Mouse (Mus musculus) hindbrain, embryonic 10.5 days (tissue): ENCODE data around the gene Rab29. TPM values are rescaled to one million over a fixed set of nuclear protein-coding genes. Genes with fewer than 3 reads are reported as not detected.

ENCODE experiments used
- DNase-seq: peaks from one replicate; pipeline ENCODE4 v3.0.0-alpha.2; 2017; ENCODE audit warnings: low spot score
- H3K27ac ChIP-seq: fragments of 300-500 bp; sonication (generic); 2 replicates; pipeline ENCODE4 v1.5.1; 2016; ENCODE audit warnings: mild to moderate bottlenecking, moderate library complexity
- H3K27me3 ChIP-seq: fragments of 300-500 bp; sonication (generic); 2 replicates; pipeline ENCODE4 v1.6.1; 2016; ENCODE audit warnings: mild to moderate bottlenecking; ENCODE audit not compliant: poor library complexity, insufficient read depth, severe bottlenecking
- H3K36me3 ChIP-seq: fragments of 300-500 bp; sonication (generic); 2 replicates; pipeline ENCODE4 v1.6.1; 2016; ENCODE audit warnings: mild to moderate bottlenecking, moderate library complexity
- H3K4me1 ChIP-seq: fragments of 300-500 bp; sonication (generic); replicated peaks from 2 replicates; pipeline ENCODE4 v1.6.1; 2016; ENCODE audit warnings: mild to moderate bottlenecking
- H3K4me3 ChIP-seq: fragments of 300-500 bp; sonication (generic); 2 replicates; pipeline ENCODE4 v1.5.1; 2016; ENCODE audit warnings: mild to moderate bottlenecking, moderate library complexity
- H3K9me3 ChIP-seq: fragments of 300-500 bp; sonication (generic); 2 replicates; pipeline ENCODE4 v1.6.1; 2016; ENCODE audit warnings: mild to moderate bottlenecking, moderate library complexity
- WGBS: fragments of 180-500 bp; shearing (Covaris S2); methylation state at CpG from one replicate; pipeline ENCODE4 v1.1.7; 2016; 5-methylcytosine and 5-hydroxymethylcytosine counted together
- polyA plus RNA-seq: library from polyadenylated mRNA; unstranded; fragments of >200 nt; fragmentation: Nextera tagmentation; extraction: Ambion mirVana; gene quantifications from 2 replicates; pipeline ENCODE4 v1.2.1, GENCODE M21; 2016

Gene Rab29
- polyA plus RNA-seq, 1 experiment from 2014 or later = 9.2 TPM

GRCm38 (mm10) chr1:131910001-131910648, 43.1 kb downstream of the Rab29 start, which contains the start of gene Nucks1:
Gene Nucks1, plus strand, starts transcription at chr1:131910534.
- peaks cover 27% of the 10 kb centered on the region for H3K36me3 ChIP-seq
- WGBS = under 1% methylated on average over 35 of the region's 35 CpGs

GRCm38 (mm10) chr1:131910674-131911558, 43.9 kb downstream of the Rab29 start:
- H3K36me3 ChIP-seq = peaks cover 34% of the 10 kb centered on the region
- no peaks in the 10 kb centered on the region for H3K9me3 ChIP-seq
- H3K4me3 ChIP-seq = peak overlapping the region; percentile 97
- under 1% methylated on average over 85 of the region's 88 CpGs for WGBS
- H3K27me3 ChIP-seq = peaks cover 31% of the 10 kb centered on the region
- H3K4me1 ChIP-seq = peaks cover 23% of the 10 kb centered on the region
- DNase-seq = peak; percentile 79
- peak overlapping the region; percentile 100 for H3K27ac ChIP-seq

More at GRCm38 (mm10) chr1:131910001-131910648, 43.1 kb downstream of the Rab29 start, which contains the start of gene Nucks1:
- Histone ChIP-seq H3K27me3 (peaks cover 31% of the 10 kb centered on the region), H3K27ac (peak within 1 kb of the TSS; percentile 100), H3K4me1 (peaks cover 19% of the 10 kb centered on the region), H3K4me3 (peak within 1 kb of the TSS; percentile 97), H3K9me3 (no peaks in the 10 kb centered on the region)
- DNase-seq = peak; percentile 100

- H3K4me1 ChIP-seq = peaks cover 10% of the 10 kb centered on the region; the same call in 1 of the 2 replicates
- no peaks in the 10 kb centered on the region for H3K27me3 ChIP-seq
- H3K36me3 ChIP-seq = peaks cover 92% of the 10 kb centered on the region
- 91% methylated on average over 6 of the region's 6 CpGs for WGBS
- no peak overlapping the region for H3K4me3 ChIP-seq
- H3K9me3 ChIP-seq = no peaks in the 10 kb centered on the region
- no peak for DNase-seq
- no peak overlapping the region for H3K27ac ChIP-seq
Measured at GRCm38 (mm10) chr1:131917634-131918033, 50.6 kb downstream of the Rab29 start.

- no peak for DNase-seq
- Histone ChIP-seq H3K4me3 (no peak overlapping the region), H3K36me3 (peaks cover 97% of the 10 kb centered on the region), H3K27ac (no peak overlapping the region), H3K4me1 (0 out of 2 replicates have a peak, but pooled peaks cover 6% of the 10 kb centered on the region), H3K9me3 (no peaks in the 10 kb centered on the region), H3K27me3 (no peaks in the 10 kb centered on the region)
- 100% methylated on average over 2 of the region's 2 CpGs for WGBS
Measured at GRCm38 (mm10) chr1:131919052-131919451, 52.0 kb downstream of the Rab29 start.

GRCm38 (mm10) chr1:131922100-131922499, 55.1 kb downstream of the Rab29 start:
- H3K4me3 ChIP-seq = no peak overlapping the region
- no peak for DNase-seq
- H3K27me3 ChIP-seq = no peaks in the 10 kb centered on the region
- H3K36me3 ChIP-seq = peaks cover 99% of the 10 kb centered on the region
- 97% methylated on average over 3 of the region's 3 CpGs for WGBS
- H3K9me3 ChIP-seq = no peaks in the 10 kb centered on the region
- H3K27ac ChIP-seq = no peak overlapping the region
- H3K4me1 ChIP-seq = no peaks in the 10 kb centered on the region

Other genes starting within 250 kb of the Rab29 start
- 0.21 TPM in 1 of 2 replicates, not detected in the other for gene Ctse, start 228.9 kb upstream of the Rab29 start, polyA plus RNA-seq
- gene Rab7b, start 178.5 kb upstream of the Rab29 start, polyA plus RNA-seq = 0.68 and 1.1 TPM in 2 replicates
- gene Slc26a9, start 123.2 kb upstream of the Rab29 start, polyA plus RNA-seq = 0.05 and 1.4 TPM in 2 replicates
- gene Pm20d1, start 69.8 kb upstream of the Rab29 start, polyA plus RNA-seq = 1.4 and 2.2 TPM in 2 replicates
- gene Slc41a1, start 39.7 kb upstream of the Rab29 start, polyA plus RNA-seq = 8.9 and 10.7 TPM in 2 replicates
- gene Nucks1, start 43.3 kb downstream of the Rab29 start, polyA plus RNA-seq = 73.2 and 104 TPM in 2 replicates
- gene Slc45a3, start 95.7 kb downstream of the Rab29 start, polyA plus RNA-seq = 10.9 and 19.2 TPM in 2 replicates
- 12.9 and 13.2 TPM in 2 replicates for gene Elk4, start 140.4 kb downstream of the Rab29 start, polyA plus RNA-seq
- 10.7 and 12.2 TPM in 2 replicates for gene Mfsd4a, start 200.8 kb downstream of the Rab29 start, polyA plus RNA-seq